Mouse (Mus musculus) thymus, adult 2 months (tissue): ENCODE data around the gene Rbm4.

Experiments used
- CTCF ChIP-seq: fragments of 200-500 bp; IDR thresholded peaks from 2 replicates; pipeline ENCODE4 v1.5.1; 2012; ENCODE audit warnings: mild to moderate bottlenecking, control low read depth, low read length, moderate library complexity, borderline replicate concordance; ENCODE audit not compliant: control insufficient read depth, poor library complexity, insufficient read depth; ENCODE audit errors: extremely low read depth
- POLR2A ChIP-seq: fragments of 200-500 bp; IDR thresholded peaks from 2 replicates; pipeline ENCODE4 v1.6.1; 2012; ENCODE audit warnings: mild to moderate bottlenecking, low read length, control low read depth, moderate library complexity; ENCODE audit not compliant: control insufficient read depth, poor library complexity, insufficient read depth; ENCODE audit errors: extremely low read depth

- no peak for TF ChIP-seq CTCF
- TF ChIP-seq POLR2A = no peak
These were observed 44.9 kb upstream of the Rbm4 start for GRCm38 (mm10) chr19:4838526-4839140.
